In the genomic region with DNA sequence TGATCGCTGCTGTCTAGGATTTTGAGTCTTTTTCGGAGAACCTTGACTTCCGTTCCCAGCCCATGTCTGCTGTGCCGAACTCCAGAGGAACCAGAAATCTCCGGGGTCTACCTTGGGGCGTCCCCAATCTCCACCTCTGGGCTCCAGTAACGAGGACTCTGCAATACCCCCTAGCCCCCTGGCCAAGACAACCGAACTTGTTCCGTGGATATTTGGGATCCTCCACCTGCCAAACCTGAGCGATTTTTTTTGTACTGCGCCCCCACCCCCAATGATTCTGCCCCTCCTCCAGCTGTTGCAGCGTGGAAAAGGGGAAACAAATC, we compare ENCODE assay signal across 11 mouse cellular contexts. TPM values are rescaled to one million over a fixed set of nuclear protein-coding genes. Genes with fewer than 3 reads are reported as not detected.
DNase-seq lines count a peak whose midpoint lies in the region; ATAC-seq lines count a peak whose summit lies in the region.
"Had no signal": no experiment of that assay in that cellular context is flagged by ENCODE, and none has a peak within 500 bp of the region (broad histone marks: within the 10 kb centered on the region; RNA-seq: fewer than 3 reads in every experiment).

No protein-coding gene starts in this region.

- H3K27ac ChIP-seq in kidney, embryonic 16.5 days (ENCODE audit: low read length) = no peak overlapping the region
- no peak overlapping the region for H3K27ac ChIP-seq in embryonic facial prominence, embryonic 15.5 days (replicated peaks)
- H3K27ac ChIP-seq in intestine, embryonic 16.5 days (ENCODE audit: low read length) = no peak overlapping the region
- H3K27ac ChIP-seq in neural tube, embryonic 12.5 days = no peak overlapping the region

- H3K4me3 ChIP-seq in kidney, embryonic 16.5 days (ENCODE audit: low read length) = peak overlapping the region; percentile 41
- peak overlapping the region; percentile 42 for H3K4me3 ChIP-seq in embryonic facial prominence, embryonic 15.5 days (replicated peaks)
- H3K4me3 ChIP-seq in intestine, embryonic 16.5 days (ENCODE audit: low read length) = peak overlapping the region; percentile 45
- H3K4me3 ChIP-seq in neural tube, embryonic 12.5 days = peak overlapping the region; percentile 43

- peaks cover 17% of the 10 kb centered on the region for H3K27me3 ChIP-seq in kidney, embryonic 16.5 days (ENCODE audit: insufficient read depth, low read length)
- H3K27me3 ChIP-seq in embryonic facial prominence, embryonic 15.5 days = peaks cover 6% of the 10 kb centered on the region; the same call in 1 of the 2 replicates
- H3K27me3 ChIP-seq in intestine, embryonic 16.5 days (replicated peaks; ENCODE audit: control insufficient read depth, insufficient read depth, low read length) = peaks cover 12% of the 10 kb centered on the region; the same call in 1 of the 2 replicates
- H3K27me3 ChIP-seq in neural tube, embryonic 12.5 days (replicated peaks) = no peaks in the 10 kb centered on the region

- no peak; the same call in 1 of the 2 replicates for ATAC-seq in kidney, embryonic 16.5 days (ENCODE audit: low FRiP score, low TSS enrichment)
- ATAC-seq in embryonic facial prominence, embryonic 15.5 days (ENCODE audit: insufficient number of reproducible peaks, low FRiP score, low TSS enrichment, low read depth) = no peak
- ATAC-seq in intestine, embryonic 16.5 days = no peak
- peak; percentile 69; the same call in 1 of the 2 replicates for ATAC-seq in neural tube, embryonic 12.5 days (ENCODE audit: low FRiP score, low read depth)
- ATAC-seq: inflammation-experienced regulatory T-cells, adult 6 months had no signal

- DNase-seq in kidney, postnatal 4 days = no peak
- DNase-seq in T-cell, adult 2 months (ENCODE audit: low spot score) = no peak
- DNase-seq in adrenal gland, postnatal 10 days = no peak
- DNase-seq in left cerebral cortex, adult 9 months (ENCODE audit: low spot score in 2 of 2) = no peak

- H3K4me1 ChIP-seq in kidney, embryonic 16.5 days (ENCODE audit: insufficient read depth, low read length) = peaks cover 7% of the 10 kb centered on the region
- H3K4me1 ChIP-seq in embryonic facial prominence, embryonic 15.5 days = peaks cover 15% of the 10 kb centered on the region
- H3K4me1 ChIP-seq in intestine, embryonic 16.5 days (ENCODE audit: control insufficient read depth, insufficient read depth, low read length) = peaks cover 9% of the 10 kb centered on the region; the same call in 1 of the 2 replicates
- peaks cover 3% of the 10 kb centered on the region; the same call in 1 of the 2 replicates for H3K4me1 ChIP-seq in neural tube, embryonic 12.5 days

- 2% methylated on average over 12 of the region's 12 CpGs for WGBS in kidney, embryonic 16.5 days
- WGBS in embryonic facial prominence, embryonic 15.5 days = under 1% methylated on average over 12 of the region's 12 CpGs
- 1% methylated on average over 12 of the region's 12 CpGs for WGBS in intestine, embryonic 16.5 days
- WGBS in neural tube, embryonic 12.5 days = under 1% methylated on average over 12 of the region's 12 CpGs

- H3K9me3 ChIP-seq in kidney, embryonic 16.5 days (ENCODE audit: low read length) = no peaks in the 10 kb centered on the region
- no peaks in the 10 kb centered on the region for H3K9me3 ChIP-seq in embryonic facial prominence, embryonic 15.5 days (replicated peaks)
- H3K9me3 ChIP-seq in intestine, embryonic 16.5 days (ENCODE audit: control insufficient read depth, low read length) = no peaks in the 10 kb centered on the region
- no peaks in the 10 kb centered on the region for H3K9me3 ChIP-seq in neural tube, embryonic 12.5 days

- peak overlapping the region; percentile 71 for H3K4me2 ChIP-seq in kidney, embryonic 16.5 days (replicated peaks; ENCODE audit: low read depth, low read length)
- H3K4me2 ChIP-seq in embryonic facial prominence, embryonic 15.5 days (replicated peaks) = peak overlapping the region; percentile 81
- peak overlapping the region; percentile 61 for H3K4me2 ChIP-seq in intestine, embryonic 16.5 days (ENCODE audit: low read depth, low read length)
- H3K4me2 ChIP-seq in neural tube, embryonic 12.5 days (replicated peaks) = peak overlapping the region; percentile 93

- no peaks in the 10 kb centered on the region for H3K36me3 ChIP-seq in kidney, embryonic 16.5 days (ENCODE audit: insufficient read depth, low read length)
- H3K36me3 ChIP-seq in embryonic facial prominence, embryonic 15.5 days = no peaks in the 10 kb centered on the region
- H3K36me3 ChIP-seq in intestine, embryonic 16.5 days (ENCODE audit: control insufficient read depth, insufficient read depth, low read length) = no peaks in the 10 kb centered on the region
- H3K36me3 ChIP-seq in neural tube, embryonic 12.5 days = no peaks in the 10 kb centered on the region

- H3K9ac ChIP-seq in kidney, embryonic 16.5 days (replicated peaks; ENCODE audit: low read length) = no peak overlapping the region; the same call in 1 of the 2 replicates
- no peak overlapping the region for H3K9ac ChIP-seq in embryonic facial prominence, embryonic 15.5 days
- H3K9ac ChIP-seq in intestine, embryonic 16.5 days (ENCODE audit: low read depth, low read length) = no peak overlapping the region
- H3K9ac ChIP-seq in neural tube, embryonic 12.5 days = peak overlapping the region; percentile 40; the same call in 1 of the 2 replicates

RNA-seq across cellular contexts. Expression of gene Kcna4, which starts 0.2 kb away (rescaled TPM):
- 0.10 and 0.17 TPM in 2 replicates for polyA plus RNA-seq in kidney, embryonic 16.5 days (2015; fragmentation: Nextera tagmentation; extraction: Ambion mirVana)
- polyA plus RNA-seq in embryonic facial prominence, embryonic 15.5 days (2015; fragmentation: Nextera tagmentation; extraction: Ambion mirVana) = 1.3 TPM in 2 replicates
- 0.29 and 0.33 TPM in 2 replicates for polyA plus RNA-seq in intestine, embryonic 16.5 days (2015; fragmentation: Nextera tagmentation; extraction: Ambion mirVana)
- polyA plus RNA-seq in neural tube, embryonic 12.5 days (2016; fragmentation: Nextera tagmentation; extraction: Ambion mirVana) = 1.6 TPM in 2 replicates
- total RNA-seq in adrenal gland, postnatal 10 days (2021) = under 1 TPM; 0.45 to 0.66 TPM
- total RNA-seq: MEL had no signal
- polyA plus RNA-seq: inflammation-experienced regulatory T-cells, adult 6 months; thymus, postnatal 0 days had no signal
